Comparison of ENCODE assay signal across 8 mouse cellular contexts in genomic region chr15:80797757-80798156, GRCm38 (mm10).
DNase-seq lines count a peak whose midpoint lies in the region; ATAC-seq lines count a peak whose summit lies in the region.

No protein-coding gene starts in this region.

- intact Hi-C loops in heart, postnatal 10 days (cut with DNase I) = loop anchor here (1.0 to 2.0 kb wide), 2 partner anchors 86 to 91 kb away; partner anchors contain the start of gene Tnrc6b

- WGBS in embryonic facial prominence, embryonic 11.5 days = 3% methylated on average over 6 of the region's 6 CpGs
- WGBS in limb, embryonic 10.5 days = 4% methylated on average over 6 of the region's 6 CpGs
- under 1% methylated on average over 6 of the region's 6 CpGs for WGBS in midbrain, embryonic 11.5 days

- peak; percentile 69 for ATAC-seq in embryonic facial prominence, embryonic 11.5 days (replicated peaks; ENCODE audit: insufficient number of reproducible peaks, low FRiP score, low TSS enrichment, low read depth)
- peak; percentile 82 for ATAC-seq in midbrain, embryonic 11.5 days (ENCODE audit: low FRiP score)

- peak; percentile 29 to 47 for DNase-seq in heart, adult 18-20 months
- no peak for DNase-seq in heart, adult 8-10 months (ENCODE audit: low spot score)
- peak; percentile 50 for DNase-seq in adrenal gland, postnatal 10 days
- DNase-seq in embryonic facial prominence, embryonic 11.5 days (ENCODE audit: low spot score) = peak; percentile 68
- peak; percentile 40 to 53 for DNase-seq in heart, postnatal 10 days
- peak; percentile 53 for DNase-seq in limb, embryonic 10.5 days (ENCODE audit: low spot score)
- peak; percentile 97 for DNase-seq in midbrain, embryonic 11.5 days (ENCODE audit: low spot score, missing footprints)
- DNase-seq in splenic B cell, adult 2 months (ENCODE audit: low read depth, low spot score) = peak; percentile 46

- H3K27me3 ChIP-seq in embryonic facial prominence, embryonic 11.5 days (ENCODE audit: control insufficient read depth, insufficient read depth, low read length) = no peaks in the 10 kb centered on the region
- H3K27me3 ChIP-seq in limb, embryonic 10.5 days (ENCODE audit: low read depth, poor library complexity, severe bottlenecking) = no peaks in the 10 kb centered on the region
- no peaks in the 10 kb centered on the region for H3K27me3 ChIP-seq in midbrain, embryonic 11.5 days (ENCODE audit: control insufficient read depth, insufficient read depth, low read length)
- no peaks in the 10 kb centered on the region for H3K27me3 ChIP-seq in splenic B cell, adult 2 months (ENCODE audit: control insufficient read depth, insufficient read depth, low read length, poor library complexity, severe bottlenecking)

- peak overlapping the region; percentile 17; the same call in 1 of the 2 replicates for H3K27ac ChIP-seq in embryonic facial prominence, embryonic 11.5 days (replicated peaks; ENCODE audit: low read depth, low read length)
- peak overlapping the region; percentile 94 for H3K27ac ChIP-seq in limb, embryonic 10.5 days
- peak overlapping the region; percentile 66 for H3K27ac ChIP-seq in midbrain, embryonic 11.5 days (ENCODE audit: low read depth, low read length)

- H3K4me3 ChIP-seq in embryonic facial prominence, embryonic 11.5 days (ENCODE audit: low read depth, low read length) = peak overlapping the region; percentile 58
- peak overlapping the region; percentile 68 for H3K4me3 ChIP-seq in limb, embryonic 10.5 days
- H3K4me3 ChIP-seq in midbrain, embryonic 11.5 days (ENCODE audit: low read depth, low read length) = peak overlapping the region; percentile 57

- no peaks in the 10 kb centered on the region; the same call in 1 of the 2 replicates for H3K4me1 ChIP-seq in embryonic facial prominence, embryonic 11.5 days (ENCODE audit: control insufficient read depth, insufficient read depth, low read length)
- peaks cover 27% of the 10 kb centered on the region for H3K4me1 ChIP-seq in limb, embryonic 10.5 days
- peaks cover 17% of the 10 kb centered on the region for H3K4me1 ChIP-seq in midbrain, embryonic 11.5 days (ENCODE audit: control insufficient read depth, insufficient read depth, low read length)

- H3K36me3 ChIP-seq in embryonic facial prominence, embryonic 11.5 days (replicated peaks; ENCODE audit: control insufficient read depth, insufficient read depth, low read depth, low read length) = no peaks in the 10 kb centered on the region
- H3K36me3 ChIP-seq in limb, embryonic 10.5 days = no peaks in the 10 kb centered on the region
- no peaks in the 10 kb centered on the region for H3K36me3 ChIP-seq in midbrain, embryonic 11.5 days (ENCODE audit: control insufficient read depth, insufficient read depth, low read length)
- H3K36me3 ChIP-seq in splenic B cell, adult 2 months (ENCODE audit: control insufficient read depth, insufficient read depth, low read length, poor library complexity, severe bottlenecking) = no peaks in the 10 kb centered on the region

- H3K4me2 ChIP-seq in embryonic facial prominence, embryonic 11.5 days (ENCODE audit: low read depth, low read length) = peak overlapping the region; percentile 43
- peak overlapping the region; percentile 45 for H3K4me2 ChIP-seq in midbrain, embryonic 11.5 days

- H3K9ac ChIP-seq in embryonic facial prominence, embryonic 11.5 days (replicated peaks; ENCODE audit: low read length) = peak overlapping the region; percentile 53
- H3K9ac ChIP-seq in midbrain, embryonic 11.5 days (ENCODE audit: low read length) = peak overlapping the region; percentile 84

- no peaks in the 10 kb centered on the region for H3K9me3 ChIP-seq in embryonic facial prominence, embryonic 11.5 days (replicated peaks; ENCODE audit: control insufficient read depth, low read length)
- no peaks in the 10 kb centered on the region for H3K9me3 ChIP-seq in limb, embryonic 10.5 days (replicated peaks)
- no peaks in the 10 kb centered on the region for H3K9me3 ChIP-seq in midbrain, embryonic 11.5 days (ENCODE audit: control insufficient read depth, low read length)

Comparison
In these comparisons a context has a peak if more than half of its experiments do, and no peak if none do; other contexts are left out.
1. H3K27ac ChIP-seq: peak in every context shown above with its lines; median percentile 94 in limb, embryonic 10.5 days; 66 in midbrain, embryonic 11.5 days; 17 in embryonic facial prominence, embryonic 11.5 days.